Mouse (Mus musculus) B cell, adult 67 days (primary cell): ENCODE data around the gene Txndc5. TPM values are rescaled to one million over a fixed set of nuclear protein-coding genes. Genes with fewer than 3 reads are reported as not detected.

Experiments
- total RNA-seq, 2 experiments: library from RNA; stranded (reverse); gene quantifications; 4 replicates each; pipeline ENCODE4 v1.2.4; 2023

The Txndc5 gene
- total RNA-seq = 100 to 1,000 TPM; 117 to 123 TPM

GRCm38 (mm10) chr13:38528687-38529294 lies at the start of gene Txndc5:
Gene Txndc5, minus strand, starts transcription at chr13:38528824.

Other genes starting within 250 kb of the Txndc5 start
- not detected for gene Bmp6, start 183.7 kb downstream of the Txndc5 start, total RNA-seq
- 10 to 100 TPM in 1 of 2 experiments, 1 to 10 TPM in 1; 5.2 to 13.0 TPM for gene Bloc1s5, start 106.3 kb upstream of the Txndc5 start, total RNA-seq
- gene Eef1e1, start 130.2 kb upstream of the Txndc5 start, total RNA-seq = 10 to 100 TPM; 34.5 to 37.4 TPM